Mouse (Mus musculus) erythroblast, embryonic 14.5 days (primary cell): ENCODE results near the gene Camk1d.

Experiments used
- GATA1 ChIP-seq: IDR thresholded peaks from 2 replicates; pipeline ENCODE4 v1.6.1; 2012; ENCODE audit warnings: low read length, inconsistent platforms, mixed read lengths
- TAL1 ChIP-seq: IDR thresholded peaks from 3 replicates; pipeline ENCODE4 v1.6.1; 2012; ENCODE audit warnings: low read length, inconsistent platforms, mixed read lengths

DNA sequence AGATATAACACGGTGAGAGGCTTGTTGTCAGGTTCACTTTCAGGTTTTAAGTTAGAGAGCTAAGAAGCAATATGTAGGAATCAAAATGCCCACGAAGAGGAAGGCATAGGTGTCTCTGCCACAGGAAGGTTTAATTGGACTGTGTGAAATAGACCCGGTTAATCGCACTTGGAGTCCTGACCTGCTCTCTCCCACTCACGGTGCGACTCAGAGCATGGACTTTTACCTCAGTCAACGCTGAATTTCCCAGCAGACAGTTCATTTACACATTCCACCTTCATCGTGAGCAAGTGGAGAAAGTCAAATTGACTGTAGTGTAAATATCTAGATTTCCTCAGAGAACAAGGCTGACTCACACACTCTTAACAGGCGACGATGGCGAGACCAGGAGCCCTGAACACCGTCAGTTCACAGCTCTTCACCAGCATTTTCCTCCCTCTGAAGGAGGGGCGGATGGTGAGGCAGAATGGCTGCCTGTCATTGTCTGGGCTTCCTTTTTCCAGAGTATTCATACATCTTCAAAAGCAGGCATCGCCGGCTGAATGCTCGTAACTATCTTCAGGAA lies 255.6 kb downstream of the Camk1d start:
- TF ChIP-seq GATA1 (no peak), TAL1 (no peak)
